Mouse (Mus musculus): Measurements from ENCODE around the gene Srpx. TPM values are rescaled to one million over a fixed set of nuclear protein-coding genes. Genes with fewer than 3 reads are reported as not detected.

The Srpx gene
- total RNA-seq (2014; rRNA removed) (2.2 and 5.3 TPM in 2 replicates), polyA plus RNA-seq (2015; fragmentation: Nextera tagmentation; extraction: Ambion mirVana) (3.3 and 3.5 TPM in 2 replicates)

GRCm38 (mm10) chrX:10117065-10117719 is at the start of gene Srpx:
TSS of gene Srpx (minus strand) at chrX:10117709.
- peak within 1 kb of the TSS; percentile 31; the same call in 1 of the 2 replicates for H3K9ac ChIP-seq
- WGBS = 22% methylated on average over 19 of the region's 19 CpGs

GRCm38 (mm10) chrX:10152390-10152789 is 34.9 kb upstream of the Srpx start:
- Histone ChIP-seq H3K27me3 (ENCODE audit: insufficient read depth, low read length) (no peaks in the 10 kb centered on the region), H3K9me3 (ENCODE audit: low read length) (no peaks in the 10 kb centered on the region), H3K4me3 (ENCODE audit: low read depth, low read length) (no peak overlapping the region), H3K9ac (no peak overlapping the region), H3K4me1 (ENCODE audit: insufficient read depth) (no peaks in the 10 kb centered on the region), H3K27ac (ENCODE audit: low read depth, low read length) (no peak overlapping the region), H3K4me2 (ENCODE audit: low read depth) (no peak overlapping the region), H3K36me3 (ENCODE audit: insufficient read depth) (no peaks in the 10 kb centered on the region)
- ATAC-seq = no peak
- no peak for DNase-seq
- 78% methylated on average over 3 of the region's 3 CpGs for WGBS
- TF ChIP-seq CTCF (IDR thresholded peaks at IDR 0.05; ENCODE audit: low read depth) = no peak

More at GRCm38 (mm10) chrX:10117065-10117719, at the start of gene Srpx:
- H3K27me3 ChIP-seq (ENCODE audit: insufficient read depth, low read length) = no peaks in the 10 kb centered on the region
- no peaks in the 10 kb centered on the region for H3K9me3 ChIP-seq (ENCODE audit: low read length)
- H3K4me1 ChIP-seq (ENCODE audit: insufficient read depth) = no peaks in the 10 kb centered on the region
- ATAC-seq (peak; percentile 20; the same call in 1 of the 2 replicates), DNase-seq (no peak)
- no peak within 1 kb of the TSS for H3K27ac ChIP-seq (ENCODE audit: low read depth, low read length)
- peak within 1 kb of the TSS; percentile 22 for H3K4me3 ChIP-seq (ENCODE audit: low read depth, low read length)
- no peak for TF ChIP-seq CTCF (IDR thresholded peaks at IDR 0.05; ENCODE audit: low read depth)
- H3K4me2 ChIP-seq (ENCODE audit: low read depth) = peak within 1 kb of the TSS; percentile 45
- H3K36me3 ChIP-seq (ENCODE audit: insufficient read depth) = no peaks in the 10 kb centered on the region

GRCm38 (mm10) chrX:10115780-10116179 is 1.7 kb downstream of the Srpx start:
- no peaks in the 10 kb centered on the region for H3K4me1 ChIP-seq (ENCODE audit: insufficient read depth)
- H3K9ac ChIP-seq = no peak overlapping the region
- ATAC-seq = peak; percentile 74
- H3K4me3 ChIP-seq (ENCODE audit: low read depth, low read length) = no peak overlapping the region
- no peaks in the 10 kb centered on the region for H3K9me3 ChIP-seq (ENCODE audit: low read length)
- no peaks in the 10 kb centered on the region for H3K36me3 ChIP-seq (ENCODE audit: insufficient read depth)
- no peak overlapping the region for H3K27ac ChIP-seq (ENCODE audit: low read depth, low read length)
- DNase-seq = peak; percentile 22
- WGBS = 38% methylated on average over 3 of the region's 3 CpGs
- H3K4me2 ChIP-seq (ENCODE audit: low read depth) = no peak overlapping the region
- TF ChIP-seq CTCF (IDR thresholded peaks at IDR 0.05; ENCODE audit: low read depth) = no peak
- H3K27me3 ChIP-seq (ENCODE audit: insufficient read depth, low read length) = no peaks in the 10 kb centered on the region

- DNase-seq (no peak), ATAC-seq (no peak)
- H3K27ac ChIP-seq (ENCODE audit: low read depth, low read length) = no peak overlapping the region
- no peaks in the 10 kb centered on the region for H3K27me3 ChIP-seq (ENCODE audit: insufficient read depth, low read length)
- no peak overlapping the region for H3K9ac ChIP-seq
- TF ChIP-seq CTCF (IDR thresholded peaks at IDR 0.05; ENCODE audit: low read depth) = no peak
- H3K4me1 ChIP-seq (ENCODE audit: insufficient read depth) = no peaks in the 10 kb centered on the region
- no peaks in the 10 kb centered on the region for H3K36me3 ChIP-seq (ENCODE audit: insufficient read depth)
- WGBS = 54% methylated on average over 1 of the region's 1 CpGs
- H3K4me2 ChIP-seq (ENCODE audit: low read depth) = no peak overlapping the region
- H3K4me3 ChIP-seq (ENCODE audit: low read depth, low read length) = no peak overlapping the region
- no peaks in the 10 kb centered on the region for H3K9me3 ChIP-seq (ENCODE audit: low read length)
These were observed 6.8 kb downstream of the Srpx start for GRCm38 (mm10) chrX:10110736-10111135.

GRCm38 (mm10) chrX:10108558-10108957 is 9.0 kb downstream of the Srpx start:
- peak; percentile 43 for DNase-seq
- H3K36me3 ChIP-seq (ENCODE audit: insufficient read depth) = no peaks in the 10 kb centered on the region
- H3K9ac ChIP-seq = no peak overlapping the region
- WGBS = 39% methylated on average over 4 of the region's 4 CpGs
- no peak for TF ChIP-seq CTCF (IDR thresholded peaks at IDR 0.05; ENCODE audit: low read depth)
- peak; percentile 66; the same call in 1 of the 2 replicates for ATAC-seq
- no peak overlapping the region for H3K27ac ChIP-seq (ENCODE audit: low read depth, low read length)
- H3K4me2 ChIP-seq (ENCODE audit: low read depth) = no peak overlapping the region
- no peaks in the 10 kb centered on the region for H3K27me3 ChIP-seq (ENCODE audit: insufficient read depth, low read length)
- no peak overlapping the region for H3K4me3 ChIP-seq (ENCODE audit: low read depth, low read length)
- H3K9me3 ChIP-seq (ENCODE audit: low read length) = no peaks in the 10 kb centered on the region
- H3K4me1 ChIP-seq (ENCODE audit: insufficient read depth) = no peaks in the 10 kb centered on the region

- no peak for TF ChIP-seq CTCF (IDR thresholded peaks at IDR 0.05; ENCODE audit: low read depth)
- DNase-seq (no peak), ATAC-seq (no peak)
- 81% methylated on average over 5 of the region's 5 CpGs for WGBS
- no peak overlapping the region for H3K4me2 ChIP-seq (ENCODE audit: low read depth)
- H3K27ac ChIP-seq (ENCODE audit: low read depth, low read length) = no peak overlapping the region
- no peaks in the 10 kb centered on the region for H3K36me3 ChIP-seq (ENCODE audit: insufficient read depth)
- H3K27me3 ChIP-seq (ENCODE audit: insufficient read depth, low read length) = no peaks in the 10 kb centered on the region
- H3K4me1 ChIP-seq (ENCODE audit: insufficient read depth) = no peaks in the 10 kb centered on the region
- H3K4me3 ChIP-seq (ENCODE audit: low read depth, low read length) = no peak overlapping the region
- H3K9ac ChIP-seq = no peak overlapping the region
- H3K9me3 ChIP-seq (ENCODE audit: low read length) = no peaks in the 10 kb centered on the region
These were observed 12.0 kb downstream of the Srpx start for GRCm38 (mm10) chrX:10105475-10105874.

GRCm38 (mm10) chrX:10102739-10103138 is 14.8 kb downstream of the Srpx start:
- no peak for TF ChIP-seq CTCF (IDR thresholded peaks at IDR 0.05; ENCODE audit: low read depth)
- WGBS = 100% methylated on average over 1 of the region's 1 CpGs
- no peak for ATAC-seq

More at GRCm38 (mm10) chrX:10102739-10103138, 14.8 kb downstream of the Srpx start:
- H3K27ac ChIP-seq (ENCODE audit: low read depth, low read length) = no peak overlapping the region
- no peaks in the 10 kb centered on the region for H3K27me3 ChIP-seq (ENCODE audit: insufficient read depth, low read length)
- H3K4me2 ChIP-seq (ENCODE audit: low read depth) = no peak overlapping the region
- DNase-seq = no peak
- no peaks in the 10 kb centered on the region for H3K4me1 ChIP-seq (ENCODE audit: insufficient read depth)
- no peaks in the 10 kb centered on the region for H3K36me3 ChIP-seq (ENCODE audit: insufficient read depth)
- H3K9ac ChIP-seq = no peak overlapping the region
- no peaks in the 10 kb centered on the region for H3K9me3 ChIP-seq (ENCODE audit: low read length)
- no peak overlapping the region for H3K4me3 ChIP-seq (ENCODE audit: low read depth, low read length)
